Mouse (Mus musculus) kidney, adult 18-20 months (tissue): Measurements from ENCODE around the gene Gm20388.
A peak's percentile ranks its signal among the peaks of the same experiment; 100 is the strongest.

ENCODE experiments used
- DNase-seq: peaks from one replicate; pipeline ENCODE4 v3.0.0; 2021

Gene Gm20388

DNA sequence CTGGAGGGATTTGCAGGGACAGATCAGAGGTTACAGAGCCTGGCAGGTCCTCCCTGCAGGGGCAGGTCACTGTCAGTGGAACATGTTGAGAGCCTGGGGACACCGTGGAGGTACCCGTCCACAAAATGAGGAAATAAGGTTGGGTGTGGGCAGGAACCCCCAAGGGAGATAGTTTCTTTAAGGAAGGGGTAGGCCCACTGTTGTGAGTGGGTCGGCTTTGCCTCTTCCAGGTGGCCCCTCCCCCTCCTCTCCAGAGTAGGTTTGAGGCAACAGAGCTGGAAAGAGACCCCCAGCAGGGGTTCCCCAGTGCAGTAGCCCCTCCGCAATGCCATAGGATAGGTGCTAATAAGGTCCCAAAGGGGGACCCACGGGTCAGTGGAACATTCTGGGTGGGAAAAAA lies 591.8 kb downstream of the Gm20388 start:
- no peak for DNase-seq

DNA sequence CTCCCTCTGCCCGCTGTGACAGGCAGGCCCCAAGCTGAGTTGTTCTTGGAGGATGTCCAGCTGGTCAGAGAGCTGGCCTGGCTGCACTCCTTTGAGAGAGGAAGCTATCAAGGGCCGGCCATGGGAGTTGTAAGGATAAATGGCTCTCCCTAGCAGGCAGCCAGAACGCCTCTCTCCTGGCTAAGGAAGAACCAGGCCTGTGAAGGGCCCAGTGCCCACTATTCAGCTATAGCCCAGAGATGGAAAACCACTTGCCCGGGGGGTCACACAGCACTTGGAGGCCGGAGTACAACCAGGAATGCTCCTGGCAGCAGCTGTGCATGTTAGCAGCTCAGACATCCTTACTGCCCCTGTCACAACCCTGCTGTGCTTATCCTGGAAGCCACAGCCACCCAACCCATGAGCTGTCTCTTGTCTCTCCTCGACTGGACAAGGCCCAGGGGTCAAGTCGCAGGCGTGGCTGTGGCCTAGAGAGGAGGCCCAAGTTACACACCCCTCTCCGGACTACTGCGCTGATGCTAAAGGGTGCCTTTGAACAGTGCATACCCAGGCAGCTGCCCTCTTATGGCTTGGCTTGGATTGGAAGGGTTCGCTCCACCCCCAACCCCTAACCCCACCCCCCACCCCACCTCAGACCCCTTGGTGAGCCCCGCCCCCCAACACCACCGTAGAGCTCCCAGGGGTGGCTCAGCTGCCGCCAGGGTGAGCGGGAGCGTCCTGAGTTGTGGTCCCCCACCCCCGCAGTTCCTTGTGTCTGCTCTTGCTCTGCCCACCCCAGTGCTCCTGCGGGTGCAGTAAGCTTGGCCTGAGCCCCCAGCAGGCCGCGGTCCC lies 593.8 kb downstream of the Gm20388 start:
- DNase-seq, result peak; percentile 80

DNA sequence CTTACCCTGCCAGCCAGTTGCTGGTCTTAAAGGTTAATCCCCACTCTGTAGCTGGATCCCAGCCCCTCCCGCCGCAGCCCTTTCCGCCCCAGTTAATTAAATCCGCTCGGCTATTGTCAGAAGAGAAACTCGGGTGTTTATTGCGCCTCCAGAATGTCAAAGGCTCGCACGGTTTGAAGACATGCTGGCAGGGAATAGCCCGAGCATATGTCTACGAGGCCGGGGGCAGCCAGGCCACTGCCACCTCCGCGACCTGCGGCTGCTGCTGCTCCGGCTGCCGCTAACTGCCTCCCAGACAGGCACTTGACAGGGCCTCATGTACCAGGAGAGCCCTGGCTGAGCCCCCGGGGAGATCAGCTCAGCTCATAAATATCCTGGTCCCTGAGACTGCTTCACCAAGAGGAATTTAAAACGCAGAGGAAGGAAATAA lies 594.5 kb downstream of the Gm20388 start:
- DNase-seq, result no peak

DNA sequence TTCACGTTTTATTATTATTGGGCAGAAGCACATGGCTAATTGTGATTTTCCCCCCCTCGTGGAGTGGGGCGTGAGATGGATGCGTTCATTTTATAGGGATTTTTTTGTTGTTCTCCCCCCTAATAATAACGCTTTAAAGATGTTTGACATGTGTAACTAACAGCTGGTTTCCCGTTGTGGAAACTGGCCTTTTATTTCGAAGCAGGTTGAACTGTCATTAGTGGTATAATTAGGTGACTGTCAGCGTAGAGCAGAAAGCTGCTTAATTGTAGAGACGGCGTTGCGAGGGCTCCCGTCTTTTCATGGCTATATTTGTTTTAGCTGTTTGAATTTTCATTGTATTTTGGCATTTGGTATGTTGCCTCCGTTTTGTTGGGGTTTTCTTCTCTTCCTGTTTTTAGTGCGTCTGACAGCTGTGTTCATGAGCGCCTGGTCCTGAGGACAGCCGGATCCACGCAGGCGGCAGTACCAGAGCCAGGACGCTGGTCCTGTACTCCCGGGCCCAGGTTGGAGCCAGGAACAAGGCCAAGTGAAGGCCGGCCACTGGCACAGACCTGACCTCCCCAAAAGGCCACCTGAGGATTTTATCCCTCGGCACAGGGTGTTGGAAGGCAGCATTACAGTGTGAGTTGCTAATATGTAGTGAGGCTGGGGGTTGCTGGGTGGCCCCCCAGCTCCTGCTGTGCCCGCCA lies 595.1 kb downstream of the Gm20388 start:
- no peak for DNase-seq

DNA sequence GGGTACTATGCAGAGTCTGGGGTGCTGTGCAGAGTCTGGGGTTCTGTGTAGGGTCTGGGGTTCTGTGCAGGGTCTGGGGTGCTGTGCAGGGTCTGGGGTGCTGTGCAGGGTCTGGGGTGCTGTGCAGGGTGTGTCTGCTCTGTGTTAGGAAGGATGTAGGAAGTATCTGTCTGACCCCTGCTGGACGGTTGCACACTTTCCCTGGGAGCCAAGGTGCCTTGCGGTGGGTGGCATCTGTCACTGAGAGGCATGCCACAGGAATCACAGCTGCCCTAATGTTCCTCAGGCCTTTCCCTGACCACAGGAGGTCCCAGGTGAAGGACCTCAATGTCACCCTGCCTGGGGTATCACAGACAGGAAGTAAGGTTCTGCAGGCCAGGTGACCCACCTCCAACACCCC lies 595.9 kb downstream of the Gm20388 start:
- DNase-seq, result no peak

DNA sequence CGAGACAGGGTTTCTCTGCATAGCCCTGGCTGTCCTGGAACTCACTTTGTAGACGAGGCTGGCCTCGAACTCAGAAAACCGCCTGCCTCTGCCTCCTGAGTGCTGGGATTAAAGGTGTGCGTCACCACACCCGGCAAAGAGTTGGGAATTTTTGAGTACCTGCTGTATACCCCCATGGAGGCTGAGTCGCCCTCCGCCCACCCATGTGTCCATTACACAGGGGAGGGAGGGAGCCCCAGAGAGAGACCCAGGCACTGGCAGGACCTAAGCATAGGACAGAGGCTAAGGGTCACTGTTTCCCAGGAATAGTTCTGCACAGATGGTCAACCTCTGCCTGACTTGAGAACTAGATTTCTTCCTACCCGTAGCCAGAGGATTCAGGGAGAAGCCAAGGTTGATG lies 596.6 kb downstream of the Gm20388 start:
- DNase-seq, result no peak

DNA sequence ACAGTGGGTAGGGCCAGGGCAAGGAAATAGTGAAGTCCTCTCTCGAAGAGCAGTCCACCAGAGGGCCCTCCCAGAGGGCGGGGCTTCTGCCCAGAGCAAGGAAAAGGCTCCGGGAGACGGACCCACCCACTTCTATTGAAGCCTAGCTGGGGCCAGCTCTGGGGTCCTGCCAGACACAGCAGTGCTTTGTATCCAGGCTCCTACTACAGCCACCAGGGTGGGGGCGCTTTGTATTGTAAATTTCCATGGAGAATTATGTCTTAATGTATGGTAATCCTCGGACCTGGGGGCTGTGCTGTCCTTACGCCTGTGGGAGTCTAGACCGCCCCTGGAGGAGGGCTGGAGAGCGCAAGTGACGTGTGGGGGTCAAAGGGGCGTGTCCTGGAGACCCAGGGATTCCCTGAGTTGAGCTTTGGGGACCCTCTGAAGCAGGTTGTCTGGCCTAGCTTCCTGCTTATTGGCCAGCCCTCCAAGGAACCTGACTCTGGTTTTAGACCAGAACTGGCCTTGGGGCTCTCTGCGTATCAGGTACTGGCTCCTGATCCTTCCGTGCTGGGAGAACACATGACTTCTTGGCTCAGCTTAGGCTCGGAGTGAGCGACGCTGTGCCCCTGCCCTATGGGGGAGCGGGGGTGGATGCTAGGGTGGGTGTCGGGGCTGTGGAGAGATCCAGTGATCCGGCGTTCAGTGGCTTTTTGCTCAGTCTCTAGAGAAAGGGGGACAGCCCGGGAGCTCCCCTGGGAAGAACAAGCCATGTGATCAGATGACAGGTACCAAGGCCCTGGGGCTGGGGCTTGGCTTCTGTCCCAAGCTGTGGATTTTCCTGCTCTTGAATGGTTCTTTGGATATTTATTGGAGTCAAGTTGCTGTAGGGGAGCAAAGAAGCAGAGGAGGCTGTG lies 598.7 kb downstream of the Gm20388 start:
- no peak for DNase-seq

DNA sequence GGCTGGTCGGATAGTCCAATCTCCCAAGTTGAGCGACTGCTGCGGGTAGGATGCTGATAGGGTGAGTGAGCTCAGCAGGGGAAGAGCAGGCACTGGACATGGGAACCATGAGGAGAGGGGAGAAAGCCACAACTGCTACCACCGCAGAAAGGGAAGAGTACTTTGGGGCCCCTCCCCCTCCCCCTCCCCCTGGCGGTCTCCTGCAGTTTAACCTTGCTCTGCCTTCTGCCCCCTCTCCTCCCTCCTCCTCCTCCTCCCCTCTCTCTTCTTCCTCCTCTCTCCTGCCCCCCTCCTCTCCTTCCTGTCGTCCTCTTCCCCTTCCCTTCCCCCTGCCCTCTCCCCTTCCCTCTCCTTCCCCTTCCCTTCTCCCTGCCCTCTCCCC lies 599.4 kb downstream of the Gm20388 start:
- no peak for DNase-seq

DNA sequence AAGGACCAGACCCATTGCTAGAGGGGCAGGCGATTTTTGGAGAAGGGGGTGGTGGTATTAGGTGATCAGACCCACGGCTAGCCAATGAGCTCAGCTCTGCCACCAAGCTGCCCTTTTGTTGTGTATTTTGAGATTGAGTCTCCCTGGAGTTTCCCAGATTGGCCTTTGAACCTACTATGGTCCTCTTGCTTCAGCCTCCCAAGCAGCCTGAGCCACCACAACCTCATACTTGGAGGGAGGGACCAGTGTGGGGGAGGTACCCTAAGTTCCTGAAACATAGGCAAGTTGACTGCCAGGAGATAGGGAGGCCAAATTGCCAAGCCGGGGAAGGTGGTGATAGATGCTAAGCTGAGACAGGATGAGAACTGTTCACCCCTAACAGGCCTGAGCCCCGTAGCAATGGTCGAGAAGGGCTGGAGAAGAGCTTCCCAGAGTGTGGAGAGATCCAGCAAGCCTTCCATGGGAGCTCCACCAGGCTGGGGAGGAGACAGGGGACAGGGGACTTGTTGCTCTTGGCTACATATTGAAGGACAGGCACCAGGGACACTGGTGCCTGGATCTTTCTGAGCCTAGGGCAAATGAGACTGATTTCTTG lies 600.3 kb downstream of the Gm20388 start:
- no peak for DNase-seq

DNA sequence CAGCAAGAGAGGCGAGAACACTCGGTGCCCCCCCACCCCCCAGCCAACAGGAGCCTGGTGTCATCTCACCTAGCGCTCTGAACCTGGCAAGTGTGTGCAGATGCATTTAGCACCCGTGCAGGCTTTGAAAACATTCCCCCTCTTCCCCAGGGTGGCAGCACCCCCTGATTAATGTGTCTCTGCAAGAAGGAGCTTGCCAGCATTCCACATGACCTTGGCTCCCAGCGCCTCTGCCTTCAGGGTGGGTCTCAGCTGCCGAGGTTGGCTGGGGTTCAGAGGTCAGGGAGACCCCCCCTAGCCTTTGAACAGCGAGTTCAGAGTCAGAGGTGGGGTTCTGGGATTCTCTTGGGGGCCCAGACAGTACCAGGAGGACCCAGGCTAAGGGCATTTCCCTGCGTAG lies 601.1 kb downstream of the Gm20388 start:
- no peak for DNase-seq

DNA sequence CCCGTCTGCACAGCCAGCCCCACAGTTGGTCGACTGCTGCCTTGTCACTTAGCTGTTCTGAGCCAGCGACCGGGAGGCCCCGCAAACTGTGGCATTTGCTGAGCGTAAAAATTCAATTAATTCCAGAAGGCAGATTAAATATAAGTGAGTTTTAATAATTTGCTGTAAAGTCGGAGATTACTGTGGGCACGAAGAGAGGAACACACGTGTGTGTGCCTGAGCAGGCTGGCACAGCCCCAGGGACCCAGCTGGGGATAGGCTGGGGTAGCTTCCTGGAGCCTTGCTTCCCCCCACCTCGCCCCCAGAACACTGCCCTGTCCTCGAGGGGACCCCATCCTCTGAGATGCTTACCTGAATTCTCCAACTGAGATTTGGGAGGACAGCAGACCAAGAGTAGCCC lies 601.7 kb downstream of the Gm20388 start:
- no peak for DNase-seq

DNA sequence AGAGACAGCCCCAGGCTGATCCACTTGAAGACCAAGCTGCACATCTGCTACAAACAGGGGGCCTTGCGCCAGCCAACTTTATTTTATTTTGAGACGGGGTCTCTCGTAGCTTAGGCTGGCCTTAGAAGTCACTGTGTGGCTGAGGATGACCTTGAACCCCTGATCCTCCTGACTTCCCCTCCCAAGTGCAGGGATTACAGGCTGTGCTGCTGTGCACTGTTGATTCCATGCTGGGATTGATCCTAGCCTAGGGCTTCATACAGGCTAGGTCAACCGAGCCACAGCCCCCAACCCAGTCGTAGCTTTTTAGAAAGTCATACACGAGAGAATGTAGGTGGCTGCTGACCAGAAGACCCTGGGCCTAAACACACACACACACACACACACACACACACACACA lies 602.5 kb downstream of the Gm20388 start:
- DNase-seq, result no peak

DNA sequence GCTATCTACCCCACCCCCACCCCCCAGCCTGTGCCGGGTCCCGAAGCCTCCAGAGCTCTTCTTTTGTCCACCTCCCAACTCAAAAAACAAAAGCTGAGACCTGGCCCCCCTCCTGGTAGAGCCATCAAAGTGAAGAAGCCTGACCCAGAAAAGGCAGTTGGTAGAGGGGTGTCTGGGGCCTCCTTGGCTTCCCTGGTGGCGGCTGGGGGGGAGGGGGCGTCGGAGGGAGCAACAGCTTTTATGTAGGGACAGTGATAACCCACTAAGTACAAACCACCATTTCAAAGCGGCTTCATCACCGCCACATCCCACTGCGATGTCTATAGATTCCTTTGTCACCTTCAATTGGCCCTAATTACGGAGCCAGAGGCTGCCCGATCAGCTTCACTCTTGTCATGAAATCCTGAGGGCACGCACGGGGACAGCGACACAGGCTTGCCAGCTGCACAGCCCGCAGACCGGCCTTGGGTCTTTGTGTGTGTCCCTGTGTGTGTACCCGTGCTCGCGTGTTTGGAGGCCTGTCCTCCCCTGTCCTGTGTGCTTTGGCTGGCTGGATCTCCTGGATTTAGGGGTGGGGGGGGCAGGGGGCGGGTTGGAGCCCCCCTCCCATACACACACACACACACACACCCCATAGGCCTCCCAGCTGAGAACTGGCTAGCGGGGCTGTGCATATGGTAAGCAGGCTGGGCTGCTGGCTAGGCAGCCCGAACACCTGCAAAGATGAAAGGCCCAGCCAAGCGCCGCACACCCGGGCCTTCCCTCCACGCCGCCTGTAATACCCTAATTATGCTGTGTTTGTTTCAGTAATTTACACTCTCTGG lies 603.2 kb downstream of the Gm20388 start:
- DNase-seq, result no peak

DNA sequence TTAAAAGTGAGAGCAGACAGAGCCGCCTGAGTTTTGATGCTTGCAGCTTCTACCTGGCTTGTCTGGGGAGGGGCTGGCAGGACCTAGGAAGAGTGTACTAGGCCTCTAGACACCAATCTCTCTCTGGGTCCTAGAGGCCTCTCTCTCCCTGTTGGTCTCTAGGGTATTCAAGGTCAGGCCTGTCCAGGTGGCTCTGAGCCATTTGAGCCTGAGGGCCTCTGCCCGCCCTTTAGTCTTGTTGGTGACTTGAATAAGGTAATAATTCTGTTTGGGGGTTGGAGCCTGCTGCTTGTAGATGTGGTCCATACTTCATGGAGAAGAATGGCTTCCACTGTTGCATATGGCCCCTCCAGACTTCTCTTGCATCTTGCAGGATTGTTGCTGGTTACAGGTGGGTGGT lies 604.6 kb downstream of the Gm20388 start:
- no peak for DNase-seq

DNA sequence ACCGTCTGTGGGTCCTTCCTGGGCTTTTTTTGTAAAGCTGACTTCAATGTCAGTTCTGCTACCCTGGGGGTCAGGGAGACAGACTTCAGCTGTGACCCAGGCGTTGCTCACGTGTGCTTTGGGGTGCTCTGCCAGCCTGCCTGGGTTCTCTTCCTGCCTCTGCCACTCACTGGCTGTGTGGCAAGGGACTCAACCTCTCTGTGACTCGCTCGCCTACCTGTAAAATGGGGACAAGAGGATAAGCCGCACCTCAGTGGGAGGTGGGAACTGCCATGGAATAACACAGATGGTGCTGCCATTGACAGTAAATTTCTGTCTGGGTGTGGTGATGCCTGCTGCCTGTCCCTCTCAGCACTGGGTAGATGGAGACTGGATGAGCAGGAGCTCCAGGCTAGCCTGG lies 605.0 kb downstream of the Gm20388 start:
- no peak for DNase-seq

DNA sequence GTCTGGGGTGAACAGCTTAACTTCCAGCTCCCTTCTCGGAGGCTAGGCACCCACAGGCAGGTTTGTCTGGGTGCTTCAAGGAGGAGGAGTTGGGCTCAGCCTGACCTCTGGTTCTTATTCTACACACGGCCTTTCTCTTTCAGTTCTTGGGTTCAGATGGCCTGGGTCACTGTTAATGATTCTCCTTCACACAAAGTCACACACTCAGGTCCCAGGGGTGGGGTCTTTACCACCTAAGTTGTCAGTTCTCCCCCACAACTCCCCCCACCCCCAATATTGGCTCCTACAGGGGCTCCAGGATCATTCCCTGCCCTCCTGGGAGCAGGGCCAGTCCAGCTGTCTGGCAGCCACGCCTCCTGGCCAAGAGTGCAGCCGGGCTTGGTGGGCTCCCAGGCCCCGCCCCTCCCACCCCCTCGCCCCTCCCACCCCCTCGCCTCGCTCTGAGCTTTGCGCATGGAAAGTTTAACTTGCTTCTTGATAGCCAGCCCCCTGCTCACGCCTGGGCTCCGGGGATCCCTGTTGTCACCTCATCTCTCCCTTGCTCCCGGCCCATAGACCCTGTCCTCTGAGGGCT lies 605.6 kb downstream of the Gm20388 start:
- DNase-seq, result no peak

DNA sequence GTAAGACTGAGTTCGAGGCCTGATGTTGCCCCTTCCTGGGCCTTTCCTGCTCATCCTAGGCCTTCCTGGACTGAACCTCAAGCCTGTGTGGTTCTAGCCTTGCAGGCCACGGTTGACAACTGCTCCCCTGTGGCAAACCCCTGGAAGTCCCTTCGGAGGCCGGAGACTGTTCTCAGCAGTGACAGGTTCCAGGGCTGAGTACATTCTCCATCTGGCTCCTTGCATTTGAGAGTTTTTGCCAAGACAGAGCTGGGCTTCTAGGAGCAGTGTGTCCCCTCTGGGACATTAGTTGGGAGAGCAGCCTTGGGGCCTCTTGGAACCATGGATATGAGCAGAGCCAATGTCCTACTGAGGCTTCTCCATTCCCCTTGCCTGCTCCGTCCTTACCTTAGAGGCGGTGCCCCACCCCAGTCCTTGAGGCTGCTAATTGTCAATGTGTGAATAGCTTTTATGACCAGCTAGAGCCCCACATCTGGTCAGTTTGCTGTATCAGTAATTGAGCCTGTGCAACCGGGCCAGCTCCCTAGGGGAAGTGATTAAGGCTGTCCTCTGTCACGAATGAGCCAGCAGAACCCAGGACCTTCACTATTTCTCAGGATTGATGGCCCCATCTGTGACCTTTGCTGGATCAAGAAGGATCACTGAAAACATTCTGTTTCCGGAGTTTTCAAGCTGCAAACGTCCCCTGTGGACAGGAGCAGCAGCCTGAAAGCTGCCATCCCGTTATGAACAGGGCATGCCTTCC lies 607.2 kb downstream of the Gm20388 start:
- no peak for DNase-seq

DNA sequence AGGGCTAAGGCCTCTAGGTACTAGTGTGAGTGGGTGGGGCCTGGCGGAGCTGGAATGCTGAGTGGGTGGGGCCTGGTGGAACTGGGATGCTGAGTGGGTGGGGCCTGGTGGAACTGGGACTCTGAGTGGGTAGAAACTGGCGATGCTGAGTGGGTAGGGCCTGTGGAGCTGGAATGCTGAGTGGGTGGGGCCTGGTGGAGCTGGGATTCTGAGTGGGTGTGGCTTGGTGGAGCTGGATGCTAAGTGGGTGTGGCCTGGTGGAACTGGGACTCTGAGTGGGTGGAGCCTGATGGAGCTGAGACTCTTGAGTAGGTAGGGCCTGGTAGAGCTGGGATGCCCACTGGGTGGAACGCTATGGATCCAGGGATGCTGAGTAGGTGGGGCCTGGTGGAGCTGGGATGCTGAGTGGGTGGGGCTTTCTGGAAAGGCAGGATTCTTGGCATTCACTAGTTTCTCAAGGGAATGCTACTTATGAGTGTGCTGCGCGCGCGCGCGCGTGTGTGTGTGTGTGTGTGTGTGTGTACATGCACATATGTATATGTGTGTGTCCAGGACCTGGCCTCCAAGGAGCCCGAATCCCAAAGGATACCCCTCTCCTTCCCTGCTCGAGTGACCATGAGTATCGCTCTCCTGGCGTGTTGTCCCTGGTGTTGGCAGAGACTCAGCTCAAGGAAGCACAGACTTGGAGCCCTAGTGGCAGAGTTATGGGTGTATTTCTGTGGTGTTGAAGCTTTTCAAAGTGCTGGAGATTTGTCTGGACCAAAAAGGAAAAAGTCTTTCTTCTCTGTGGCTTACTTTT lies 608.3 kb downstream of the Gm20388 start:
- DNase-seq, result no peak

DNA sequence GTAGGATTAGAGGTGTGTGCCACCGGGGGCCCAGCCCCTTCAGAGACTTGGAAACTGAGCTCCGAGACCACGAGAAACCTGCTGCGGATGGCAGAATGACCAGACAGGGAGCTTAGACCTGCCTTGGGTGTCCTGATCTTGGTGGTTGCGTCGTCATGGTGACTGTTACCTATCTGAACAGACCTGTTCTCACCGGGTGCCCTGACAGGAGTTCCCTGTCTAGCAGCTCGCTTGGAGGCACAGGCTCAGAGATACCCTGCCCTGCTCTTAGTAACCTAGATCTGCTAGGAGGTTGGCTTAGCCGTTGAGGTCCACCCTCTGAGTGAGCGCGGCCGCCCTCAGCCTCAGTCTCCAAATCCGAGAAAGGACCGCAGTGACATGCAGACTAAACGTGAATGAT lies 609.6 kb downstream of the Gm20388 start:
- no peak for DNase-seq
